Mouse (Mus musculus): ENCODE measurements around the gene 9530053A07Rik. TPM values are rescaled to one million over a fixed set of nuclear protein-coding genes. Genes with fewer than 3 reads are reported as not detected.
"Not testable (repeated sequence)": the region's sequence is repeated elsewhere in the genome, so short reads cannot be mapped to it uniquely, and the experiment has no call there.

Gene 9530053A07Rik
- 0.09 and 0.12 TPM in 2 replicates for polyA plus RNA-seq (2016; fragmentation: Nextera tagmentation; extraction: Ambion mirVana)

DNA sequence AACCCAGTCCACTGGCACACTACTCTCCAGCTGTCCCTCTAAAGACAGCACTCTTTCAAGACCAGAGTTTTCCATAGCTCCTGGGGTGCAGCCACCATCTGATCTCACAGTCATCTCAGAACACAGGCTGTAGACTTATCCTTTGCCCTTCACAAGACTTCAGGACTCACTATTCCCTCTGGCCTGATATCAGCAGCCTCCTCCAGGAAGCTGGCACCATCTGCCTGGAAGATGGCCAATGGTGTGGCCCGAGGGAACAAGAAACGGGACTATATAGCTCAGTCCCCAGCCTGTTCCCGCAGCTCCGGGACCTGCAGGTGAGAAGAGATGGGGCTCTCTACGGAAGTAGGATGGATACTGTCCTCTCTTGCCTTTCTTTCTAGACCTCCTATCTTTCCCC is at the start of gene 9530053A07Rik:
Gene 9530053A07Rik (plus strand): TSS at position 301 of the 400 bp plus-strand sequence.
- H3K4me1 ChIP-seq: no peaks in the 10 kb centered on the region
- H3K27ac ChIP-seq: no peak within 1 kb of the TSS
- no peaks in the 10 kb centered on the region for H3K27me3 ChIP-seq
- ATAC-seq (ENCODE audit: low FRiP score): no peak
- H3K4me2 ChIP-seq (replicated peaks): no peak within 1 kb of the TSS
- no peaks in the 10 kb centered on the region for H3K9me3 ChIP-seq (replicated peaks)
- H3K4me3 ChIP-seq: no peak within 1 kb of the TSS
- H3K36me3 ChIP-seq: no peaks in the 10 kb centered on the region
- H3K9ac ChIP-seq: no peak within 1 kb of the TSS
- 87% methylated on average over 5 of the region's 5 CpGs for WGBS

DNA sequence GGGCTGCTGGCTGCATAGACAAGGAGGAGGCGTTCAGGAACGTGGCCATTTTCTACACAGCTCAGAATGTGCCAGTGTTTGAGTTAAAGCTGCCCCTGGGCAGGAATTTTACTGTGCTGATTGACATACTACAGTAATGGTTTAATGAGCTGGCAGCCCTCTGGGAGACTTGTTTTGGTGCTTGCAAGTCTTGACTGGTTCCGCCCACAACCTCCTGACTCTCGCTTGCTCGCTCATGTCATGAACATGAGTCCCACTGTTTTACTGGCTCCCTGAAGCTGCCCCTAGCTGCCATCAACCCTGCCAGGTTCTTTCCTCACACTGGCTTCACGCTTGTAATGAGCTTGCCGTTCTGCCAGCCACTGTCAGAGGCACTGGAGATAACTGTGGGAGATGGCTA is 45.1 kb upstream of the 9530053A07Rik start:
- ATAC-seq (ENCODE audit: low FRiP score): no peak
- no peak overlapping the region for H3K27ac ChIP-seq
- no peaks in the 10 kb centered on the region for H3K4me1 ChIP-seq
- H3K4me2 ChIP-seq (replicated peaks): no peak overlapping the region
- no peaks in the 10 kb centered on the region for H3K36me3 ChIP-seq
- no peak overlapping the region for H3K9ac ChIP-seq
- H3K27me3 ChIP-seq: no peaks in the 10 kb centered on the region
- no peak overlapping the region for H3K4me3 ChIP-seq
- no peaks in the 10 kb centered on the region for H3K9me3 ChIP-seq (replicated peaks)
- 84% methylated on average over 7 of the region's 7 CpGs for WGBS

DNA sequence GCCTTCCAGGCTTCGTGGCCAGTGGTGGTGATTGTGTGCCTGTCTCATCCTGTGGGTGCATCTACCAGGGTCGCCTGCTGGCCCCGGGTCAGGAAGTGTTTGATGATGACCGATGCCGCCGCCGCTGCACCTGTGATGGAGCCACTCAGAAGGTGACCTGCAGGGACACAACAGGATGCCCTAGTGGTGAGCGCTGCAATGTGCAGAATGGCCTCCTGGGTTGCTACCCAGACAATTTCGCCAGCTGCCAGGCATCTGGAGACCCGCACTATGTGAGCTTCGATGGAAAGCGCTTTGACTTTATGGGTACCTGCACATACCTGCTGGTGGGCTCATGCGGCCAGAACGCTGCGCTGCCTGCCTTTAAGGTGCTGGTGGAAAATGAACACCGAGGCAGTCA is 43.0 kb upstream of the 9530053A07Rik start:
- 82% methylated on average over 16 of the region's 16 CpGs for WGBS
- H3K9ac ChIP-seq: no peak overlapping the region
- no peak for ATAC-seq (ENCODE audit: low FRiP score)
- H3K4me3 ChIP-seq: no peak overlapping the region
- no peaks in the 10 kb centered on the region for H3K9me3 ChIP-seq (replicated peaks)
- no peak overlapping the region for H3K27ac ChIP-seq
- no peak overlapping the region for H3K4me2 ChIP-seq (replicated peaks)
- H3K27me3 ChIP-seq: no peaks in the 10 kb centered on the region
- no peaks in the 10 kb centered on the region for H3K36me3 ChIP-seq
- H3K4me1 ChIP-seq: no peaks in the 10 kb centered on the region

DNA sequence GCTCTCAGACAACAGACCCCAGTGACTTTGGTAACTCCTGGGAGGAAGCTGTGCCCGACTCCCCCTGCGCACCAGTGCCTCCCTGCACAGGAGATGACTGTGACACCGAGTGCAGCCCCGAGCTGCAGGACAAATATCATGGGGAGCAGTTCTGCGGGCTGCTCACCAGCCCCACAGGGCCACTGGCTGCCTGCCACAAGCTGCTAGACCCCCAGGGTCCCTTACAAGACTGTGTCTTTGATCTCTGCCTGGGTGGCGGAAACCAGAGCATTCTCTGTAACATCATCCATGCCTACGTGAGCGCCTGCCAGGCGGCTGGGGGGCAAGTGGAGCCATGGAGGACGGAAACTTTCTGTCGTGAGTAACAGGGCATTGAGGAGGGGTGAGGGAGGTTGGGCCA is 35.7 kb upstream of the 9530053A07Rik start:
- no peak overlapping the region for H3K27ac ChIP-seq
- no peak overlapping the region for H3K4me3 ChIP-seq
- no peak for ATAC-seq (ENCODE audit: low FRiP score)
- H3K4me1 ChIP-seq: no peaks in the 10 kb centered on the region
- WGBS: 36% methylated on average over 11 of the region's 11 CpGs
- no peaks in the 10 kb centered on the region for H3K36me3 ChIP-seq
- H3K9ac ChIP-seq: no peak overlapping the region
- H3K9me3 ChIP-seq (replicated peaks): 0 out of 2 replicates have a peak, but pooled peaks cover under 1% of the 10 kb centered on the region
- no peaks in the 10 kb centered on the region for H3K27me3 ChIP-seq
- H3K4me2 ChIP-seq (replicated peaks): no peak overlapping the region

DNA sequence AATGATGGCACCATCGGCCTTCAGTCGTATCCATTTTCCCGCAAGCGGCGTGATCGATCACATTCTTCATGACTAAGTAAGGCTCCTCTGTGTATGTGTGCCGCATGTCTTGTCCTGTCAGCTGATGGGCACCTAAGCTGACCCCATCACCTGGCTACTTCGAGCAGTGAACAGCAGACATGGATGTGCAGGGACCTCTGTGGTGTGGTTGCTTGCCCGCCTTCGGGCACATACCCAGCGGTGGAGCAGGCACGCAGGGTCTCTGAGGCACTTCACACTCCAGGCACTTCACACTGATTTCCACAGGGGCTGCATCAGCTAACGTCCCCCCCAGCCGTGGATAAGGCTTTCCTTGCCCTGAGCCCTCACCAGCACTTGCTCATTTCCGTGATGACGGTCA is 30.2 kb upstream of the 9530053A07Rik start:
- no peaks in the 10 kb centered on the region for H3K4me1 ChIP-seq
- WGBS: 94% methylated on average over 16 of the region's 16 CpGs
- peaks cover 11% of the 10 kb centered on the region; the same call in 1 of the 2 replicates for H3K27me3 ChIP-seq
- H3K9ac ChIP-seq: no peak overlapping the region
- H3K9me3 ChIP-seq (replicated peaks): peaks cover 9% of the 10 kb centered on the region
- no peak overlapping the region for H3K4me3 ChIP-seq
- no peaks in the 10 kb centered on the region for H3K36me3 ChIP-seq
- no peak for ATAC-seq (ENCODE audit: low FRiP score)
- H3K4me2 ChIP-seq (replicated peaks): no peak overlapping the region
- no peak overlapping the region for H3K27ac ChIP-seq

DNA sequence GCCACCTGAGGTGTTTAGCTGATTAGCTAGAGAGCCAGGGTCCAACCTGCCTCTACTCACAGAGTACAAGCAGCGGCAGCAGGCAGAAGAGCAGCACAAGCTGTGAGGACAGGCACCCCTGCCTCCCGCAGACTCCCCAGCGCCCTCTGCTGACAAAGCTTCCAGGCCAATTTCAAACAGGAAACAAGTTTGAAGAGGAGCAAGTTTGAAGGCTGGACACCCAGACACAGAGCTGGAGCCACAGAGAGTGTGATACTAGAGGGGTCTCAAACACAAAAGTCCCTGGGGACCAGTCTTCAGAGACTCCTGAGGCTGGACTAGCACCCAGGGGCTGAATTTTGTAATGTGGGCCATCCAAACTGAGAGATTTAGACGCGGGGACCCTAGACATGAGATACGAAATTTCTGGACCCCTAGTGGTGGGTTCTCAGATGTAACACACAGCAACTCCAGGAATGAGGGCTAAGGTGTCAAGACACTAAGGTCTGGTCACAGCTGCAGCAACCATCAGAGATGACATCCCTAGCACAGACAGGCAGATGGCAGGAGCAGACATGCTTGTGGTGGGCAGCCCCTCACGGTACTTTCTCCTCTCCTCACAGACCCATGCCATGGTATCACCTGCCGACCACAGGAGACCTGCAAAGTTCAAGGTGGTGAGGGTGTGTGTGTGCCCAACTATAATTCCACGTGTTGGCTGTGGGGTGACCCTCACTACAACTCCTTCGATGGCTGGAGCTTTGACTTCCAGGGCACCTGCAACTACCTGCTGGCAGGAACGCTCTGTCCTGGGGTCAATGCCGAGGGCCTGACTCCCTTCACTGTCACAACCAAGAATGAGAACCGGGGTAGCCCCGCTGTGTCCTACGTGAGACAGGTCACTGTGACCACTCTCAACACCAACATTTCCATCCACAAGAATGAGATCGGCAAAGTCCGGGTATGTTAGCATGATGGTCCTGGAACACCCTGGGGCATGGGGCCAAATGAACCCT is 28.4 kb upstream of the 9530053A07Rik start:
- no peak overlapping the region for H3K4me2 ChIP-seq (replicated peaks)
- no peak overlapping the region for H3K27ac ChIP-seq
- ATAC-seq (ENCODE audit: low FRiP score): no peak
- 66% methylated on average over 17 of the region's 17 CpGs for WGBS
- H3K9ac ChIP-seq: no peak overlapping the region
- H3K4me1 ChIP-seq: peaks cover 4% of the 10 kb centered on the region; the same call in 1 of the 2 replicates
- H3K4me3 ChIP-seq: no peak overlapping the region
- peaks cover 9% of the 10 kb centered on the region for H3K9me3 ChIP-seq (replicated peaks)
- peaks cover 13% of the 10 kb centered on the region for H3K27me3 ChIP-seq
- H3K36me3 ChIP-seq: no peaks in the 10 kb centered on the region

DNA sequence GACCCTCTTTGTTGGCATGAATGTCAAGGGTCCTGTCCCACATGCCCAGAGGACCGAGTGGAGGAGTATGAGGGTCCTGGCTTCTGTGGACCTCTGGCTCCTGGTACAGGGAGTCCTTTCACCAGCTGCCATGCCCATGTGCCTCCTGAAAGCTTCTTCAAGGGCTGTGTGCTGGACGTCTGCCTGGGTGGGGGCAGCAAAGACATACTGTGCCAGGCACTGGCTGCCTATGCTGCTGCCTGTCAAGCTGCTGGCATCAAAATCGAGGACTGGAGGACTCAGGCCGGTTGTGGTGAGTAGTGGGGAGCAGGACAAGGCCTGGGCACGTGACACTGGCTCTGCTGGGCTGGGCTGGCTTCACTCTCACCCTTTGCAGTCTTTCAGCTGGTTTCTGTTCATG is 26.3 kb upstream of the 9530053A07Rik start:
- ATAC-seq (ENCODE audit: low FRiP score); H3K27ac ChIP-seq; H3K4me1 ChIP-seq; H3K4me2 ChIP-seq (replicated peaks); H3K9me3 ChIP-seq (replicated peaks); H3K36me3 ChIP-seq; H3K4me3 ChIP-seq; H3K9ac ChIP-seq: not testable (repeated sequence)
- WGBS: 55% methylated on average over 5 of the region's 5 CpGs
- peaks cover 13% of the 10 kb centered on the region for H3K27me3 ChIP-seq

DNA sequence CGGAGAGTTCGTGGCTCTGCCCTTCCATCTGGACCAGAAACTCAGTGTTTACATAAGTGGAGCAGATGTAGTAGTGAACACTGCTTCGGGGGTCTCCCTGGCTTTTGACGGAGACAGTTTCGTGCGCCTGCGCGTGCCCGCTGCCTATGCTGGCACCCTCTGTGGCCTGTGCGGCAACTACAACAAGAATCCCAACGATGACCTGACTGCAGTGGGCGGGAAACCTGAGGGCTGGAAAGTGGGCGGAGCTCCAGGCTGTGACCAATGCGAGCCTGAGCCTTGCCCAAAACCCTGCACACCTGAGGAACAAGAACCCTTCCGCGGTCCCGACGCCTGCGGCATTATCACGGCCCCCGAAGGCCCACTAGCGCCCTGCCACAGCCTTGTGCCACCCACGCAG is 24.6 kb upstream of the 9530053A07Rik start:
- Histone ChIP-seq H3K36me3 (no peaks in the 10 kb centered on the region), H3K4me1 (peaks cover 4% of the 10 kb centered on the region; the same call in 1 of the 2 replicates), H3K27me3 (peaks cover 13% of the 10 kb centered on the region), H3K27ac (no peak overlapping the region), H3K4me3 (peak overlapping the region; percentile 9), H3K4me2 (replicated peaks) (peak overlapping the region; percentile 41), H3K9me3 (replicated peaks) (no peaks in the 10 kb centered on the region), H3K9ac (no peak overlapping the region)
- 7% methylated on average over 23 of the region's 23 CpGs for WGBS
- no peak for ATAC-seq (ENCODE audit: low FRiP score)

DNA sequence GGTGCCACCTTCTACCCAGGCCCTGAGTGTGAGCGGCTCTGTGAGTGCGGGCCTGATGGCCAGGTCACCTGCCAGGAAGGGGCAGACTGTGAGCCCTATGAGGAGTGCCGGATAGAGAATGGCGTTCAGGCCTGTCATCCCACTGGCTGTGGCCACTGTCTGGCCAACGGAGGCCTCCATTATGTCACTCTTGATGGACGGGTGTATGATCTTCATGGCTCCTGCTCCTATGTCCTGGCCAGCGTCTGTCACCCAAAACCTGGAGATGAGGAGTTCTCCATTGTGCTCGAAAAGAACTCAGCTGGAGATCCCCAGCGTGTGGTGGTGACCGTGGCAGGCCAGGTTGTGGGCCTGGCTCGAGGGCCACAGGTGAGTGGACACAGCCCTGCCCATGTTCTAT is 23.0 kb upstream of the 9530053A07Rik start:
- ATAC-seq (ENCODE audit: low FRiP score): no peak
- Histone ChIP-seq H3K9ac (no peak overlapping the region), H3K27ac (no peak overlapping the region), H3K9me3 (replicated peaks) (no peaks in the 10 kb centered on the region), H3K4me1 (peaks cover 4% of the 10 kb centered on the region; the same call in 1 of the 2 replicates), H3K4me3 (no peak overlapping the region), H3K27me3 (peaks cover 13% of the 10 kb centered on the region), H3K36me3 (no peaks in the 10 kb centered on the region), H3K4me2 (replicated peaks) (no peak overlapping the region)
- 91% methylated on average over 11 of the region's 11 CpGs for WGBS

DNA sequence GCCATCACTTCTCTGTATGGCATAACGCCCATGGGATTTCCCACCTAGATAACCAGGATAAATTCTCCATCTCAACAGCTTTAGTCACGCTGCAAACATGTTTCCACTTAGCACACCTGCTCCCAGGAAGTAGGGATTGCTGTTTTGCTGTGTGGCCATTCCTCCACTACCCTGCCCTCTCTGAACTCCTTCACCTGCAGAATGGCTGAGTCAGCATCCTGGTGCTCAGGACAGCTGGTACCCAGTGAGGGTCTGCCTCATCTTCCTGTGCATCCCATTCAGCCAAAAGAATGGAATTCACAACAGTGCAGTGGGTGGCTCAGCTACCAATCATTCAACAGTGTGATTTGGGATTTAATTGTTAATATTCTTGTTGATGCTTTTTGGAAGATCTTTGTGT is 14.6 kb upstream of the 9530053A07Rik start:
- H3K9ac ChIP-seq: no peak overlapping the region
- H3K4me3 ChIP-seq: no peak overlapping the region
- no peak overlapping the region for H3K4me2 ChIP-seq (replicated peaks)
- H3K9me3 ChIP-seq (replicated peaks): no peaks in the 10 kb centered on the region
- H3K36me3 ChIP-seq: no peaks in the 10 kb centered on the region
- ATAC-seq (ENCODE audit: low FRiP score): no peak
- no peaks in the 10 kb centered on the region for H3K4me1 ChIP-seq
- no peak overlapping the region for H3K27ac ChIP-seq
- H3K27me3 ChIP-seq: no peaks in the 10 kb centered on the region
- WGBS: 73% methylated on average over 2 of the region's 2 CpGs

DNA sequence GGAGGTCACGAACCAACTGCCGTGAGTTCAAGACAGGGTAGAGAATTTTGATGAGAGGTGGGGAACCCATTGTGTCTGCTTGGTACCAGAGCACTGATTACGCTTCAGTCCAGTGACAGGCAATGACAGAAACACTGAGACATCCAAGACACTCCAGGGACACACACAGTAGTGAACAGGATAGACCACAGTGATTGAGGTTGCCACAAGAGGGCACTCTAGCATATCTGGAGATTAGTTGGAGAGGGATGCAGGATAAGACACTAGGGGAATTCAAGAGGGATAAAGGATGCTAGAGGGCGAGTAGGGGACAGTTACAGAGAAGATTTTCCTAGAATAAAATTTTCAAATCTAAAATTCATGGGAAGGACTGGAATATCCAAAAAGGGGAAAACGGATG is 8.3 kb downstream of the 9530053A07Rik start:
- Histone ChIP-seq H3K27ac (no peak overlapping the region), H3K4me3 (no peak overlapping the region), H3K4me2 (replicated peaks) (no peak overlapping the region), H3K9ac (no peak overlapping the region), H3K9me3 (replicated peaks) (no peaks in the 10 kb centered on the region), H3K27me3 (no peaks in the 10 kb centered on the region; the same call in 1 of the 2 replicates), H3K4me1 (no peaks in the 10 kb centered on the region), H3K36me3 (no peaks in the 10 kb centered on the region)
- ATAC-seq (ENCODE audit: low FRiP score): no peak
- 61% methylated on average over 5 of the region's 5 CpGs for WGBS

DNA sequence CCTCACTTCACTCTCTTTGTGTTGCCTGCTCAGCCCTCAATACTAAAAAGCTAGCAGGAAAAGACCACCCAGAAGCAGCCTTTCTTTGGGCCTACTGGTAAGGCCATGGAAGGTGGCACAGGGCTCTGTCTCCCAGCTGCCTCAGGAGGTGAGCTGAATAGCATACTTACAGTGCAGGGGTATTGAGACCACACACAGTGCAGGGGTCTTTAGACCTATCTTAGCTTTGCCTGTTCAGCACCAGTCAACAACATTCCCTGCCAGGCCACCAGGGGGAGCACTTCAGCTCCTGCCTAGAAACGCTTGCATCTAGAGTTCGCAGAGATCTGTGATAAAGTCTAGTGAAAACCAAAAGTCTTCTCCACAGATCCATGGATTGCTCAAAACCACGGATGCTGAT is 19.0 kb downstream of the 9530053A07Rik start:
- WGBS: 19% methylated on average over 3 of the region's 3 CpGs
- ATAC-seq (ENCODE audit: low FRiP score): peak; percentile 71; the same call in 1 of the 2 replicates
- H3K9ac ChIP-seq: no peak overlapping the region

More for the DNA sequence above, 19.0 kb downstream of the 9530053A07Rik start:
- Histone ChIP-seq H3K27me3 (0 out of 2 replicates have a peak, but pooled peaks cover 5% of the 10 kb centered on the region), H3K4me1 (peaks cover 4% of the 10 kb centered on the region), H3K4me2 (replicated peaks) (no peak overlapping the region), H3K36me3 (no peaks in the 10 kb centered on the region), H3K27ac (no peak overlapping the region), H3K9me3 (replicated peaks) (no peaks in the 10 kb centered on the region), H3K4me3 (no peak overlapping the region)

Measured in hindbrain, embryonic 12.5 days (tissue).